Mouse (Mus musculus) bone marrow, adult 2 months (tissue): ENCODE data around the gene Ddx28.

Source experiments
- CTCF ChIP-seq: fragments of 200-500 bp; IDR thresholded peaks from 2 replicates; pipeline ENCODE4 v1.5.1; 2011; ENCODE audit warnings: low read length, control low read depth; ENCODE audit not compliant: control insufficient read depth, insufficient read depth
- POLR2A ChIP-seq: fragments of 200-500 bp; IDR thresholded peaks from 2 replicates; pipeline ENCODE4 v1.6.1; 2011; ENCODE audit warnings: low read depth, mild to moderate bottlenecking, control low read depth, low read length, borderline replicate concordance; ENCODE audit not compliant: control insufficient read depth

GRCm38 (mm10) chr8:106058731-106059612 lies 47.3 kb upstream of the Ddx28 start, which contains the start of gene Nfatc3:
- TF ChIP-seq CTCF (no peak), POLR2A (no peak; the same call in 1 of the 2 replicates)
